Mouse (Mus musculus) bone marrow macrophage, adult 2 months (primary cell): ENCODE data around the gene Tent2.

Experiments
- CTCF ChIP-seq: IDR thresholded peaks from 2 replicates; pipeline ENCODE4 v1.5.1; 2012; ENCODE audit warnings: low read depth, mild to moderate bottlenecking, low read length, moderate library complexity
- POLR2A ChIP-seq: IDR thresholded peaks from 2 replicates; pipeline ENCODE4 v1.6.1; 2012; ENCODE audit warnings: mild to moderate bottlenecking, low read depth, low read length, borderline replicate concordance

DNA sequence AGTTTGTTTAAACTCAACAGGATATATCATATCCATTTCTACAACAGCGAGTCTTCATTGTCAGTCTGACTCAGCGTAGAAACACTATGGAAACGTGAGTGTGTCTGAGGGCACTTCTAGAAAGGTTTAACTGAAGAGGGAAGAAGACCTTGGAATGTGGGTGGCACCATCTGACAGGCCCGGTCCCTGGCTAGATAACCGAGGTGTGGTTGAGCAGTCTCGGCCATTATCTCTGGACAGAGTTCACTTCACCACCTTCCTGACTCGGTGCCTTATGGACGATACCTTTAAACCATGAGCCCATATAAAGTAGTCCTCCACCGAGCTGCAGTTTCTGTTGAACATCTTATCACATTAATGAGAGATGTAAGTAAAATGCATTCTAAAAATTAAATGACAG is 46.9 kb upstream of the Tent2 start:
- TF ChIP-seq CTCF = no peak
- no peak for TF ChIP-seq POLR2A
